7 mouse cellular contexts compared by ENCODE assay signal in genomic region chr1:191906571-191907430, GRCm38 (mm10). TPM values are rescaled to one million over a fixed set of nuclear protein-coding genes. Genes with fewer than 3 reads are reported as not detected.
DNase-seq lines count a peak whose midpoint lies in the region; ATAC-seq and TF ChIP-seq lines count a peak whose summit lies in the region.

Gene Slc30a1, plus strand, starts transcription at chr1:191906767.

- ATAC-seq in embryonic facial prominence, embryonic 11.5 days (replicated peaks; ENCODE audit: insufficient number of reproducible peaks, low FRiP score, low TSS enrichment, low read depth): peak; percentile 99
- ATAC-seq in limb, embryonic 12.5 days (ENCODE audit: insufficient number of reproducible peaks, insufficient read depth, low FRiP score, low TSS enrichment, low read depth): peak; percentile 99
- peak; percentile 99 for ATAC-seq in midbrain, embryonic 15.5 days (replicated peaks)

- peaks cover 3% of the 10 kb centered on the region; the same call in 1 of the 2 replicates for H3K36me3 ChIP-seq in embryonic facial prominence, embryonic 11.5 days (replicated peaks; ENCODE audit: control insufficient read depth, insufficient read depth, low read depth, low read length)
- peaks cover 2% of the 10 kb centered on the region for H3K36me3 ChIP-seq in kidney, adult 2 months (ENCODE audit: control insufficient read depth, insufficient read depth, low read length)
- peaks cover 21% of the 10 kb centered on the region for H3K36me3 ChIP-seq in limb, embryonic 12.5 days
- H3K36me3 ChIP-seq in midbrain, embryonic 15.5 days (replicated peaks): no peaks in the 10 kb centered on the region
- peaks cover 10% of the 10 kb centered on the region; the same call in 1 of the 2 replicates for H3K36me3 ChIP-seq in spleen, adult 2 months (ENCODE audit: control insufficient read depth, insufficient read depth, low read length)

- no peak for TF ChIP-seq CTCF in kidney, adult 2 months (conservative IDR thresholded peaks at IDR 0.05; ENCODE audit: insufficient read depth, insufficient read length, low read depth, low read length)
- TF ChIP-seq CTCF in spleen, adult 2 months (IDR thresholded peaks at IDR 0.05; ENCODE audit: extremely low read depth, insufficient read depth, insufficient read length, insufficient replicate concordance): no peak

- H3K27me3 ChIP-seq in embryonic facial prominence, embryonic 11.5 days (ENCODE audit: control insufficient read depth, insufficient read depth, low read length): no peaks in the 10 kb centered on the region
- H3K27me3 ChIP-seq in kidney, adult 2 months (replicated peaks; ENCODE audit: control insufficient read depth, insufficient read depth, low read length): no peaks in the 10 kb centered on the region
- no peaks in the 10 kb centered on the region; the same call in 1 of the 2 replicates for H3K27me3 ChIP-seq in limb, embryonic 12.5 days
- 0 out of 2 replicates have a peak, but pooled peaks cover 3% of the 10 kb centered on the region for H3K27me3 ChIP-seq in midbrain, embryonic 15.5 days (replicated peaks)
- H3K27me3 ChIP-seq in spleen, adult 2 months (ENCODE audit: control insufficient read depth, insufficient read depth, low read length): no peaks in the 10 kb centered on the region

- peak within 1 kb of the TSS; percentile 92 for H3K4me2 ChIP-seq in embryonic facial prominence, embryonic 11.5 days (ENCODE audit: low read depth, low read length)
- H3K4me2 ChIP-seq in limb, embryonic 12.5 days: peak within 1 kb of the TSS; percentile 93
- peak within 1 kb of the TSS; percentile 63 for H3K4me2 ChIP-seq in midbrain, embryonic 15.5 days

- H3K4me1 ChIP-seq in embryonic facial prominence, embryonic 11.5 days (ENCODE audit: control insufficient read depth, insufficient read depth, low read length): no peaks in the 10 kb centered on the region
- H3K4me1 ChIP-seq in kidney, adult 2 months (ENCODE audit: control insufficient read depth, insufficient read depth, low read length): peaks cover 21% of the 10 kb centered on the region
- peaks cover 35% of the 10 kb centered on the region for H3K4me1 ChIP-seq in limb, embryonic 12.5 days (replicated peaks)
- H3K4me1 ChIP-seq in midbrain, embryonic 15.5 days: peaks cover 44% of the 10 kb centered on the region
- H3K4me1 ChIP-seq in spleen, adult 2 months (ENCODE audit: control insufficient read depth, insufficient read depth, insufficient read length): peaks cover 10% of the 10 kb centered on the region

- peak within 1 kb of the TSS; percentile 92 for H3K4me3 ChIP-seq in embryonic facial prominence, embryonic 11.5 days (ENCODE audit: low read depth, low read length)
- H3K4me3 ChIP-seq in kidney, adult 2 months (ENCODE audit: insufficient read depth, low read depth, low read length): peak within 1 kb of the TSS; percentile 75
- H3K4me3 ChIP-seq in limb, embryonic 12.5 days (replicated peaks): peak within 1 kb of the TSS; percentile 91
- peak within 1 kb of the TSS; percentile 87 for H3K4me3 ChIP-seq in midbrain, embryonic 15.5 days
- peak within 1 kb of the TSS; percentile 68 for H3K4me3 ChIP-seq in spleen, adult 2 months (ENCODE audit: extremely low read depth, insufficient read depth, insufficient read length)

- under 1% methylated on average over 87 of the region's 104 CpGs for WGBS in embryonic facial prominence, embryonic 11.5 days
- under 1% methylated on average over 100 of the region's 104 CpGs for WGBS in kidney, adult 2 months
- under 1% methylated on average over 91 of the region's 104 CpGs for WGBS in limb, embryonic 12.5 days
- under 1% methylated on average over 101 of the region's 104 CpGs for WGBS in midbrain, embryonic 15.5 days
- WGBS in spleen, adult 2 months: under 1% methylated on average over 95 of the region's 104 CpGs

- peak; percentile 64 for TF ChIP-seq POLR2A in kidney, adult 2 months (IDR thresholded peaks at IDR 0.05; ENCODE audit: low read depth, low read length)
- TF ChIP-seq POLR2A in spleen, adult 2 months (IDR thresholded peaks at IDR 0.05; ENCODE audit: low read depth, low read length): peak; percentile 71

- H3K9ac ChIP-seq in embryonic facial prominence, embryonic 11.5 days (replicated peaks; ENCODE audit: low read length): peak within 1 kb of the TSS; percentile 83
- peak within 1 kb of the TSS; percentile 75 for H3K9ac ChIP-seq in limb, embryonic 12.5 days (replicated peaks)
- H3K9ac ChIP-seq in midbrain, embryonic 15.5 days: peak within 1 kb of the TSS; percentile 75

- DNase-seq in adrenal gland, postnatal 14 days: peak; percentile 100
- peak; percentile 97 for DNase-seq in embryonic facial prominence, embryonic 11.5 days (ENCODE audit: low spot score)
- peak; percentile 98 for DNase-seq in heart, adult 18-20 months
- peak; percentile 99 for DNase-seq in kidney, adult 2 months
- DNase-seq in spleen, adult 2 months (ENCODE audit: low read depth in 1 of 2, low spot score in 2 of 2): peak; percentile 92 to 98

- no peaks in the 10 kb centered on the region for H3K9me3 ChIP-seq in embryonic facial prominence, embryonic 11.5 days (replicated peaks; ENCODE audit: control insufficient read depth, low read length)
- no peaks in the 10 kb centered on the region for H3K9me3 ChIP-seq in limb, embryonic 12.5 days
- no peaks in the 10 kb centered on the region for H3K9me3 ChIP-seq in midbrain, embryonic 15.5 days

- H3K27ac ChIP-seq in embryonic facial prominence, embryonic 11.5 days (replicated peaks; ENCODE audit: low read depth, low read length): no peak within 1 kb of the TSS; the same call in 1 of the 2 replicates
- peak within 1 kb of the TSS; percentile 84 for H3K27ac ChIP-seq in kidney, adult 2 months (ENCODE audit: insufficient read depth, low read depth, low read length)
- H3K27ac ChIP-seq in limb, embryonic 12.5 days: peak within 1 kb of the TSS; percentile 88
- peak within 1 kb of the TSS; percentile 92 for H3K27ac ChIP-seq in midbrain, embryonic 15.5 days
- H3K27ac ChIP-seq in spleen, adult 2 months (ENCODE audit: insufficient read depth, low read length): peak within 1 kb of the TSS; percentile 92

RNA-seq across cellular contexts. Expression of gene Slc30a1, which starts in this region (rescaled TPM):
- 17.8 and 25.2 TPM in 2 replicates for total RNA-seq in adrenal gland, postnatal 14 days (2021)
- polyA plus RNA-seq in embryonic facial prominence, embryonic 11.5 days (2014; fragmentation: Nextera tagmentation; extraction: Ambion mirVana): 1.9 and 2.2 TPM in 2 replicates
- 10 to 100 TPM; 16.4 to 19.5 TPM for total RNA-seq in heart, adult 18-20 months (2021)
- polyA plus RNA-seq in kidney, adult 2 months (2012; rRNA removed): 18.1 and 19.9 TPM in 2 replicates
- 2.8 and 3.4 TPM in 2 replicates for polyA plus RNA-seq in limb, embryonic 12.5 days (2016; fragmentation: Nextera tagmentation; extraction: Ambion mirVana)
- 3.7 and 4.3 TPM in 2 replicates for polyA plus RNA-seq in midbrain, embryonic 15.5 days (2015; fragmentation: Nextera tagmentation; extraction: Ambion mirVana)
- 8.9 and 11.3 TPM in 2 replicates for polyA plus RNA-seq in spleen, adult 2 months (2012; rRNA removed)
